Mouse (Mus musculus) limb, embryonic 11.5 days (tissue): ENCODE measurements around the gene Ccnl1. TPM values are rescaled to one million over a fixed set of nuclear protein-coding genes. Genes with fewer than 3 reads are reported as not detected.

Source experiments
- ATAC-seq: fragments of 200-750 bp; cut with Nextera tagmentation; 2 replicates; pipeline ENCODE4 v1.8.0; 2017; ENCODE audit warnings: low read depth; ENCODE audit not compliant: insufficient number of reproducible peaks, low FRiP score, low TSS enrichment
- DNase-seq: peaks from one replicate; pipeline ENCODE4 v3.0.0-alpha.2; 2015; ENCODE audit warnings: low spot score
- H3K27ac ChIP-seq: fragments of 300-500 bp; sonication (generic); replicated peaks from 2 replicates; pipeline ENCODE4 v1.5.1; 2014; ENCODE audit warnings: low read depth, mild to moderate bottlenecking, low read length
- H3K27me3 ChIP-seq: fragments of 300-500 bp; sonication (generic); 2 replicates; pipeline ENCODE4 v1.6.1; 2014; ENCODE audit warnings: mild to moderate bottlenecking, low read length, mixed read lengths; ENCODE audit not compliant: control insufficient read depth, insufficient read depth
- H3K36me3 ChIP-seq: fragments of 300-500 bp; sonication (generic); 2 replicates; pipeline ENCODE4 v1.6.1; 2014; ENCODE audit warnings: mild to moderate bottlenecking, low read length, moderate library complexity, mixed read lengths; ENCODE audit not compliant: control insufficient read depth, insufficient read depth
- H3K4me1 ChIP-seq: fragments of 300-500 bp; sonication (generic); 2 replicates; pipeline ENCODE4 v1.6.1; 2014; ENCODE audit warnings: low read length, mixed read lengths; ENCODE audit not compliant: control insufficient read depth, insufficient read depth
- H3K4me2 ChIP-seq: fragments of 300-500 bp; sonication (generic); 2 replicates; pipeline ENCODE4 v1.6.1; 2014; ENCODE audit warnings: low read depth, mild to moderate bottlenecking, moderate library complexity; ENCODE audit not compliant: severe bottlenecking
- H3K4me3 ChIP-seq: fragments of 300-500 bp; sonication (generic); 2 replicates; pipeline ENCODE4 v1.5.1; 2014; ENCODE audit warnings: low read depth, low read length
- H3K9ac ChIP-seq: fragments of 300-500 bp; sonication (generic); 2 replicates; pipeline ENCODE4 v1.6.1; 2014; ENCODE audit warnings: mild to moderate bottlenecking, low read length
- H3K9me3 ChIP-seq: fragments of 300-500 bp; sonication (generic); 2 replicates; pipeline ENCODE4 v1.6.1; 2016; ENCODE audit warnings: low read length; ENCODE audit not compliant: control insufficient read depth
- WGBS: fragments of 180-500 bp; shearing (Covaris S2); extraction: QIAGEN DNeasy Blood & Tissue Kit; methylation state at CpG from one replicate; pipeline ENCODE4 v1.1.7; 2014; 5-methylcytosine and 5-hydroxymethylcytosine counted together
- polyA plus RNA-seq: library from polyadenylated mRNA; unstranded; fragments of >200 nt; fragmentation: Nextera tagmentation; extraction: Ambion mirVana; gene quantifications from 2 replicates; pipeline ENCODE4 v1.2.1, GENCODE M21; 2014

Ccnl1 gene
- polyA plus RNA-seq, 1 experiment from 2014 or later = 127 TPM

DNA sequence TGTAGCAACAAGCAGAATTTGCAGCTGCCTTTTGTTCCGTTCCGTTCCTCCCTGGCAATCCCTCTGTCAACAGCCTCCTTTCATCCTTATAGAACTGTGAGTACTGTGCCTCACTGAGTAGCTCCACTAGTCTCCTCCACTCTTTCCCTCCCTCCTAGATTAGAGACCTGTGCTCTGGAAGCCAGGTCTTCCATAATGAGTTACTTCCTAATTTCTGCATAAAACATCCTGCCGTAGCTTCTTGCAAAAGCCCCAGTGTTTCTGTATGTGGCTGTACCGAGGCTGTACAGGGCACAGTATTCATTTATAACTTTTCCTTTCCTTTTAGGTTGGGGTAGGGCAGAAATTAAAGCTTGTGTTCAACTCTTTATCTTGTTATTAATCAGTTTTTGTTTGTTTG is 32.5 kb upstream of the Ccnl1 start:
- no peaks in the 10 kb centered on the region for H3K27me3 ChIP-seq
- H3K9me3 ChIP-seq = no peaks in the 10 kb centered on the region
- no peak for ATAC-seq
- no peaks in the 10 kb centered on the region for H3K4me1 ChIP-seq
- 84% methylated on average over 4 of the region's 4 CpGs for WGBS
- no peak overlapping the region for H3K9ac ChIP-seq
- no peak overlapping the region for H3K4me2 ChIP-seq
- H3K4me3 ChIP-seq = no peak overlapping the region
- H3K27ac ChIP-seq = no peak overlapping the region
- DNase-seq = no peak
- H3K36me3 ChIP-seq = no peaks in the 10 kb centered on the region

- WGBS = 83% methylated on average over 8 of the region's 8 CpGs
- ATAC-seq = no peak
Measured at GRCm38 (mm10) chr3:65988711-65989495, 30.9 kb upstream of the Ccnl1 start.

DNA sequence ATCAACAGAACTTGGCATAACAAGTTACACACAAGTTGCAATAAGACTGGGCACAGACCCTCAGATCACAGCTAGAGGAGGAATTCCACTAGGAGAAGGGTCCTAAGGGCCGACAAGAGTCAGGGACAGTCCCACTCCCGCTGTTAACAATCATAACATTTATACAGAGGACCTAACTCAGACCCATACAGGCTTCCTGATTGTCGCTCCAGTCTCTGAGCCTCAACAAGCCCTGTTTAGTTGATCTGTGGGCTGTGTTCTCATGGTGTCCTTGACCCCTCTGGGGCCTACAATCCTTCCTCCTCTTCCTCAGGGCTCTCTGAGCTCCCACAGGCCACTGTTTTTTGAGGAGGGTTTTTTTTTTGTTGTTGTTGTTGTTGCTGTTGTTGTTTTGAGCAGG is 18.2 kb upstream of the Ccnl1 start:
- Histone ChIP-seq H3K4me2 (no peak overlapping the region), H3K27me3 (no peaks in the 10 kb centered on the region), H3K4me3 (no peak overlapping the region), H3K27ac (no peak overlapping the region), H3K9ac (0 out of 2 replicates have a peak overlapping the region, but pooled peaks have one; percentile 30), H3K36me3 (no peaks in the 10 kb centered on the region), H3K9me3 (no peaks in the 10 kb centered on the region), H3K4me1 (peaks cover 10% of the 10 kb centered on the region)
- DNase-seq (no peak), ATAC-seq (no peak)
- 67% methylated on average over 3 of the region's 3 CpGs for WGBS

More at GRCm38 (mm10) chr3:65988711-65989495, 30.9 kb upstream of the Ccnl1 start:
- no peaks in the 10 kb centered on the region for H3K9me3 ChIP-seq
- DNase-seq = no peak
- no peak overlapping the region for H3K9ac ChIP-seq
- H3K27ac ChIP-seq = no peak overlapping the region
- H3K4me3 ChIP-seq = no peak overlapping the region
- no peaks in the 10 kb centered on the region for H3K36me3 ChIP-seq
- no peaks in the 10 kb centered on the region for H3K4me1 ChIP-seq
- no peaks in the 10 kb centered on the region for H3K27me3 ChIP-seq
- H3K4me2 ChIP-seq = no peak overlapping the region

GRCm38 (mm10) chr3:65975317-65975716 is 17.3 kb upstream of the Ccnl1 start:
- Histone ChIP-seq H3K36me3 (no peaks in the 10 kb centered on the region), H3K4me3 (peak overlapping the region; percentile 62; the same call in 1 of the 2 replicates), H3K4me2 (peak overlapping the region; percentile 53), H3K27me3 (no peaks in the 10 kb centered on the region), H3K9me3 (no peaks in the 10 kb centered on the region), H3K4me1 (peaks cover 10% of the 10 kb centered on the region), H3K9ac (0 out of 2 replicates have a peak overlapping the region, but pooled peaks have one; percentile 80), H3K27ac (peak overlapping the region; percentile 95)
- no peak for ATAC-seq
- WGBS = 2% methylated on average over 5 of the region's 5 CpGs
- peak; percentile 39 for DNase-seq

DNA sequence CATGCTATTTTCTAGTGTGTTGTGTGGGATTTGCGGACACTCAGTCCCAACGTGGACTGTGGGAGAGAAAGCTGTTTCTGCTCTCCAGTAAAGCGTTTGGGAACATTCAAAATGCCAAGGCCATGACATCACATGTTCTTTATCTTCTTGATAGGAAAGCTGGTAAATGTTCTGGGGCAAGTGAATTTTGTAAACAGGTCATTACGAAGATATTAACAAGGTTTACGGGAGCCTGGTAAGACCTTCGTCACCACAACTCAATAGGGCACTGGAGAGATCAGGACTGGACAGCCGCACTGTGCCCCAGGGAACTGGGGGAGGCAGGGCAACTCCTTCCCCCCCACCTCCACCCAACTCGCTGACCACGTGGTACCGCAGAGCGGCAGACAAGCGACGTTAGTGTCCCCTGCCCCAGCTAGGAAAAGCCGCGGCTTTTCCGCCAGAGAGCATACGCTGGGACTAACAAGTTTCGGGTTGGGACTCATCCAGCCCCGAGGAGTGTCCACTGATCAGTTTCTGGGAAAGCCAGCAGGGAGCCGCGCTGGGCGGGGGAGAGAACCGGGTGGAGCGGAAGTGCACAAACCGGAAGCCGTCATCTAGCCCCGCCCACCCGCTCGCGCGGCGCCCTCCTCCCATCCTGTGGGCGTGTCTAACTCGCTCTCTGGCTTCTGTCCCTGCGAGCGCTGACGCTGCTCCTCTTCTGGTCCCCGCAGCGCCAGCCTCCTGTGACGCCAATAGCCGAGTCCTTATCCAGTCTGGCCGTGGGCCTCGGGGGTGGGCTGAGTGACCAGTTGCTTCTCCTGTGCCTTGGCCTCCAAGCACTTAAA is 16.4 kb upstream of the Ccnl1 start:
- no peaks in the 10 kb centered on the region for H3K36me3 ChIP-seq
- peak; percentile 94 for ATAC-seq
- H3K4me3 ChIP-seq = peak overlapping the region; percentile 62
- peak overlapping the region; percentile 95 for H3K27ac ChIP-seq
- H3K4me2 ChIP-seq = peak overlapping the region; percentile 53
- no peaks in the 10 kb centered on the region for H3K9me3 ChIP-seq
- H3K9ac ChIP-seq = peak overlapping the region; percentile 80
- under 1% methylated on average over 42 of the region's 43 CpGs for WGBS
- no peaks in the 10 kb centered on the region for H3K27me3 ChIP-seq
- DNase-seq = peak; percentile 99
- H3K4me1 ChIP-seq = peaks cover 10% of the 10 kb centered on the region

- peak overlapping the region; percentile 80 for H3K9ac ChIP-seq
- H3K4me1 ChIP-seq = peaks cover 10% of the 10 kb centered on the region
- ATAC-seq (no peak), DNase-seq (no peak)
- H3K36me3 ChIP-seq = no peaks in the 10 kb centered on the region
- no peaks in the 10 kb centered on the region for H3K9me3 ChIP-seq
- H3K4me2 ChIP-seq = peak overlapping the region; percentile 53
- peak overlapping the region; percentile 95; the same call in 1 of the 2 replicates for H3K27ac ChIP-seq
- no peaks in the 10 kb centered on the region for H3K27me3 ChIP-seq
- WGBS = 43% methylated on average over 8 of the region's 8 CpGs
- peak overlapping the region; percentile 62 for H3K4me3 ChIP-seq
Measured at GRCm38 (mm10) chr3:65973501-65974231, 15.6 kb upstream of the Ccnl1 start.

- Histone ChIP-seq H3K4me3 (no peak overlapping the region), H3K27ac (no peak overlapping the region), H3K36me3 (no peaks in the 10 kb centered on the region), H3K27me3 (no peaks in the 10 kb centered on the region), H3K9ac (no peak overlapping the region), H3K4me1 (no peaks in the 10 kb centered on the region), H3K9me3 (no peaks in the 10 kb centered on the region), H3K4me2 (no peak overlapping the region)
- DNase-seq (no peak), ATAC-seq (no peak)
- 90% methylated on average over 3 of the region's 3 CpGs for WGBS
Measured at GRCm38 (mm10) chr3:65969196-65969595, 11.1 kb upstream of the Ccnl1 start.

DNA sequence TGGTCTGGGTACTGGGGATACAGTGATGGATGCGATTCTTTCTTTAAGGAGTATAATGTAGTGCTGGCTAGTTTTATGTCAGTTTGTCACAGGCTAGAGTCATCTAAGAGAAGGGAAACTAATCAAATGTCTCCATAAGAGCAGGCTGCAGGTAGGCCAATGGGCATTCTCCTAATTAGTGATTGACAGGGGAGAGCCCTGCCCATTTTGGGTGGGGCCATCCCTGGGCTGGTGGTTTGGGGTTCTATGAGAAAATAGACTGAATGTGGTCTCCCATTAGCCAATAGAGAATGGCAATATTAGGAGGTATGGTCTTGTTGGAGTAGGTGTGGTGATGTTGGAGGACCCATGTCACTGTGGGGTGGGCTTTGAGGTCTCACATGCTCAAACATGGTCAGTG is 8.3 kb upstream of the Ccnl1 start:
- no peak overlapping the region for H3K4me3 ChIP-seq
- no peaks in the 10 kb centered on the region for H3K36me3 ChIP-seq
- H3K27ac ChIP-seq = no peak overlapping the region
- H3K27me3 ChIP-seq = no peaks in the 10 kb centered on the region
- DNase-seq (no peak), ATAC-seq (no peak)
- H3K9ac ChIP-seq = no peak overlapping the region
- H3K9me3 ChIP-seq = no peaks in the 10 kb centered on the region
- 93% methylated on average over 1 of the region's 1 CpGs for WGBS
- H3K4me2 ChIP-seq = no peak overlapping the region
- H3K4me1 ChIP-seq = no peaks in the 10 kb centered on the region
